Mouse (Mus musculus) c-Kit-positive CD71-positive TER-119-positive erythroid progenitor cells, embryonic 14.5 days (primary cell): ENCODE data around the gene Lpo.
A peak's percentile ranks its signal among the peaks of the same experiment; 100 is the strongest.

Experiments used
- DNase-seq: peaks from one replicate; pipeline ENCODE4 v3.0.0-alpha.2; 2013; ENCODE audit warnings: low spot score

The Lpo gene

DNA sequence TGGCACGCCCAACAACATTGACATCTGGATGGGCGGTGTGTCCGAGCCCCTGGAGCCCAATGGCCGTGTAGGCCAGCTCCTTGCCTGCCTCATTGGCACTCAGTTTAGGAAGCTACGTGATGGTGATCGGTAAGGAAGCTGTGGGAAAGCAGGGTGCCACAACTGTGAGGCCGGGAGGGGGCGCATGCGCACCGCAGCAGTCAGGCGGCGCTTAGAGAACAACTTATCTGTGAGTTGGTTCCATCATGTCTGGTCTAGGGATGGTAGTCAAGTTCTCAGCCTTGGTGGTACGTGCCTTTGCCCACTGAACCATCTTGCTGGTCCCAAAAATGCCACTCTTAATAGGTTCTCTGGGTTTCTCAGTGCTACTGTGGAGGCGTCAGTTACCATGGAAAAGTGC lies 25.5 kb downstream of the Lpo start:
- no peak for DNase-seq

DNA sequence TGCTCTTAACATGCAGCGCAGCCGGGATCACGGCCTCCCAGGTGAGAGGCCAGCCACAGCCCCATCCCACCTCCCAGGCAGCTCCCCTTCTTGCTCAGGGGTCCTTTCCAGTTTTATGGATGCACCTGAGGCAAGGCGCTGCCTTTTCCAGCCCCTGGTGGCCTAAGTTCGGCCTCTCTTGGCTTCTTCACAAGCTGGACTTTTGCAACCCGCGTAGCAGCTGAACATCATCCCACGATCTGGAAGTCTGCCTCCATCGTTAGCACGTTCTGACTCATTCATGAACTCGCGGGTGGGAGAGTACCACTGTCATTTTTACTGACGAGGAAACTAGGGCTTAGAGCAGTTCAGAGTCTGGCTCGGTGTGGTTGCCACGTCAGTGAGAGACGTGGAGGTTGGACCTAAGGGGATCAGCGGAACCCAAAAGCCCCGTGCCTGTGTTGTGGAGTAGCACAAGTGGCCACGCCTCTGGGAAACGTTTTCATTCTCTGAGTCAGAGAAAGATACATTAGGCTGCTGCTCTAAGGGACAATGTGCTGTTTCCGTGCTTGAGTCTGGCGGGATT lies 26.3 kb downstream of the Lpo start:
- no peak for DNase-seq

DNA sequence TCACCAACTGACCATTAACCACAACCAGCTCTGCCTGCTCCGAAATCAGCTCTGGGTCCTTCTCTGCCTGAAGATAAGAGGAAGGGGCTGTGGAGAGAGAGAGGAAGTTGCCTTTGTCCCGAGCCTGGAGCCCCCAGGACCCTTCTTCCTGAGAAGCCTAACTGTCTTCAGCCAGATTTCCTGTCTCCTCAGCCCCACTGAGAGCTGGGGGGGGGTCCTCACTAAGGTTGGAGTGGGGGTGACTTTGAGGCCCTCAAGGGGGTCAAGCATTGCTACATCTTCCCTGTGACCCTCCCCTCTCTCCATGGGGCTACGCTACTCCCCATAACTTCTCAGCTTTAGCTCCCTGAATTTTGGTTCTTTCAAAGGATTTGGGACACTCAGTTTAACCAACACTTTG lies 34.6 kb downstream of the Lpo start, which contains the start of gene Mpo:
Gene Mpo, plus strand, starts transcription at position 122 of the 400 bp plus-strand sequence.
- DNase-seq, result no peak

DNA sequence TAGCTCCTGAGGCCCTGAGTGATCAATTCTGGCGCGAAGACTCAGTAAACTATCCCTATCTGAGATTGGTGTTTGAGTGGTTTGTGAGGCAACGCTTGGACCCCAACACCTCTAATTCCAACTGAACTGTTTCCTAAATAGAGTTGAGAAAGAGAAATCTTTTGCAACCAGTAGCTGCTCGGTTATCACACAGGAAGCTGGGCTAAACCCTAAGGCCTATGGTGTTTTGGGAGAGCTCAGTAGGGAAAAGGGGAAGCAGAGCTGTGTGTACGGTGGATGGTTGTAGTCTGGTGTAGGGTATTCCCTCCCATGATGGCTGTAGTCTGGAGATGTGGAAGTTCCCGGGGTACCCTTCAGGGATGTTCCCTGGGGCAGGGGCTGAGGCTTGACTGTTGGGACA lies 38.0 kb downstream of the Lpo start:
- no peak for DNase-seq

DNA sequence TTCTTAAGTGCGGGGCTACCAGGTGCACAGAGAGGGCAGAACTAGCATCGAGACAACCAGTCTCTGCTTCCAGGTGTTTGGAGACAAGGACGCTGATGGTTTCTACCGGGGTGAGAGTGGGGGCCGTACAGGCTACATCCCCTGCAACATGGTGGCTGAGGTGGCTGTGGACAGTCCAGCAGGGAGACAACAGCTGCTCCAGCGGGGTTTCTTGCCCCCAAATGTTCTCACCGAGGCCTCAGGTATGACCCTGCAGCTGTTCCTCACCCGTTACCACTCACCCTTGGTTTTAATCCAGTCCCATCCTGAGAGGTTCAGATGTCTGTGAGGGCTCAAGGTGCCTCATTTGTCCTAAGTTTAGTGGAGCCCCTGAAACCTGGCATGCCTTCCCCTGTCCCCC lies 48.0 kb downstream of the Lpo start:
- DNase-seq, result no peak

DNA sequence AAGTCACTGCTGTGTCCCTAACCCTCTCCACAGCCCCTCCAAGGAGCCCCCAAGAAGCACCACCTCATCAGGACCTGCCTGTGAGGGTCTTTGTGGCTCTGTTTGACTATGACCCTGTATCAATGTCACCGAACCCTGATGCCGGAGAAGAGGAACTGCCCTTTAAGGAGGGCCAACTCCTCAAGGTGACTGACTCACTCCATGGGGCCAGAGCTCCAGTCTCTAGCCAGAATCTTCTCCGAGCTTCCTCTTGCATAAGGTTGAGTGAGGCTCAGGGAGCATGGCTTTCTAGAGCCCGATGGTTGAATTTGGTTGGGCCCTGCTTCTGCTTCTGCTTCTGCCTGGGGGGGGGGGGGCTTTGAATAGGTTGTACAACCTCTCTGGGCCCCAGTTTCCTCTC lies 48.7 kb downstream of the Lpo start:
- DNase-seq, result no peak

DNA sequence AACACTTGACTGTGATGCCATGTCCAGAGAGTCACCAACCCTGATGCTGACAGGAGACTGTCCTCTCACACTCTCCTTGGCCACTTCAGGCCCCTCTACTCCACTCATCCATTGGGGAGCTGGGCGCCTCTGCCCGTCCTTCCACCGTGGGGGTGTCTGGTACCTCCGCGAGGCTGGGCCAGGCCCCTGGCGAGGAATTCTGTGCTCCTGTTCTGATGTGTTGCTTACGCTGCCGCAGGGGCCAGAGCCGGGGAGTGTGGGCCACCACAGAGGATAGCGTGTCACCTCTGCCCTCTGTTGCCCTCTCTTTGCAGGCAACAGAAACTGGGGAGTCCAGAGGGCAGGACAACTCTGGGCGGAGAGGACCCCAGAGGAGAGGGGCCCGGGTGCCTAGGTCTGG lies 49.2 kb downstream of the Lpo start:
- no peak for DNase-seq

DNA sequence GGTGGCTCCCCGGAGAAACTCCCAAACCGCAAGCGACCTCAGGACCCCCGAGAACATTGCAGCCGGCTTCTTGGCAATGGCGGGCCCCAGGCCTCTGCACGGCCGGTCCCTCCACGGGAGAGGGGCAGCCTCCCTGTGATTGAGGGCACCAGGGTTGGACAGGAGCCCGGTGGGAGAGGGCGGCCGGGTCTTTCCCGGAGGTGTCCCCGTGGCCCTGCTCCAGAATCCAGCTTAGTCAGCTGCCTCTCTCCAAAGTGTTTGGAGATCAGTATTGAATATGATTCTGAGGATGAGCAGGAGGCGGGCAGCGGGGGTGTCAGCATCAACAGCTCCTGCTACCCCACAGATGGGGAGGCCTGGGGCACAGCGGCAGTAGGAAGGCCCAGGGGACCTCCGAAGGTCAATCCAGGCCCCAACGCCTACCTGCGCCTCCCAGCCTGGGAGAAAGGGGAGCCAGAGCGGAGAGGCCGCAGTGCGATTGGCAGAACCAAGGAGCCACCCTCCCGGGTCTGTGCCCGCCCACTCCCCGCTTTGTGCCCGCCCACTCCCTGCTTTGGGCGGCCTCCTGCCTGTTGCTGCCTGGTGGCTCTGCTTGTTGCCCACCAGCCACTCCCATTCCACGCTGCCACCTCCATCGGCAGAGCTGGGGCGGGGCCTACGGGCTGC lies 49.9 kb downstream of the Lpo start:
- DNase-seq, result no peak

DNA sequence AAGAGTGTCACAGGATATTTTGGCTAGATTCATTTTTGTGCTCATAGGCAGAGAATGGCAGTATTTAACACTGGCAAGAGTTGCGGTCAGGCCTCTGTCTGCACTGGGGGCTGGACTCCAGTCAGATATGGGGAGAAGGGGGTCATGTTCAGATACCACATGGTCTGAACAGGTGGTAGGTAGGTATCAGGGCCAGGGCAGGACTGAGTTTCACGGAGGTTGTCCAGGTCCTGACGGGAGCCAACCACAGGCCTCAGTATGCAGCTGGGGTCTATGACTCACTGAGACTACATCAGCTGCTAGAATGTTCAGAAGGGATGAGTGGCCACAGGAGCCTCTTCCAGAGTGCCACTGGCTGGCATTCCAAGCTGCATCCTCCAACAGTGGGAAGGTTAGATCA lies 55.7 kb downstream of the Lpo start:
- no peak for DNase-seq

DNA sequence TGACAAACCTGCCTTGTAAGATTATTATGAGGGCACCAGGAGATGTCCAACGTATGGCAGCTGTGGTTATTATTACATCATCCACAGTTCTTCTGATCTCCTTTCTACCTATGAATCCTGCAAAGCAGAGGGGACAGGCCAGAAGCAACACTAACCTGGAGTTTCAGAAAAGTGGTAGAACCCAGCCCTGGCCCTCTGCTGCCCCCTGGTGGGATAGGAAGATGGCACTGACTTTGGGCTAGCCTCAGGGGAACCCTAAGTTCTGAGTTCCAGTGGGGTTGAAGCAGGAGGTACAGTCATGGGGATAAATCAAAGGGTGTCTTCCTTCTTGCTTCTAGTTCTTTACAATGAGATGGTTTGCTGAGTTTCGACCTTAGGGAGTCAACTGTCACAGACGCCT lies 57.1 kb downstream of the Lpo start:
- peak; percentile 71 for DNase-seq

DNA sequence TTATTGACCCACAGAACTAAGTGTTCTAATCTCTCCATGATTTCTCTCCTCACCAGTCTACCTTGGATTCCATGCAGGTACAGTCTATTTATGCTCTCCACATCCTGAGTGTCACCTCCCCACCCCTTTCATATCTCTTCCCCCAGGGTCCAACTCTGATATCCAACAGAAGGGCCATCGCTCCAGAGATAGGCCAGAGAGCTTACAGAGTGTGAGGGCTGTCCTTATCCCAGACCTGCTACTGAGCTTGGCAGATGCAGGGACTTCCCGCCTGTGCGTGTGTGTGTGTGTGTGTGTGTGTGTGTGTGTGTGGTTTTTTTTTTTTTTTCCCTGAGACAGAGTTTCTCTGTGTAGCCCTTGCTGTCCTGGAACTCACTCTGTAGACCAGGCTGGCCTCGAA lies 59.3 kb downstream of the Lpo start:
- no peak for DNase-seq

DNA sequence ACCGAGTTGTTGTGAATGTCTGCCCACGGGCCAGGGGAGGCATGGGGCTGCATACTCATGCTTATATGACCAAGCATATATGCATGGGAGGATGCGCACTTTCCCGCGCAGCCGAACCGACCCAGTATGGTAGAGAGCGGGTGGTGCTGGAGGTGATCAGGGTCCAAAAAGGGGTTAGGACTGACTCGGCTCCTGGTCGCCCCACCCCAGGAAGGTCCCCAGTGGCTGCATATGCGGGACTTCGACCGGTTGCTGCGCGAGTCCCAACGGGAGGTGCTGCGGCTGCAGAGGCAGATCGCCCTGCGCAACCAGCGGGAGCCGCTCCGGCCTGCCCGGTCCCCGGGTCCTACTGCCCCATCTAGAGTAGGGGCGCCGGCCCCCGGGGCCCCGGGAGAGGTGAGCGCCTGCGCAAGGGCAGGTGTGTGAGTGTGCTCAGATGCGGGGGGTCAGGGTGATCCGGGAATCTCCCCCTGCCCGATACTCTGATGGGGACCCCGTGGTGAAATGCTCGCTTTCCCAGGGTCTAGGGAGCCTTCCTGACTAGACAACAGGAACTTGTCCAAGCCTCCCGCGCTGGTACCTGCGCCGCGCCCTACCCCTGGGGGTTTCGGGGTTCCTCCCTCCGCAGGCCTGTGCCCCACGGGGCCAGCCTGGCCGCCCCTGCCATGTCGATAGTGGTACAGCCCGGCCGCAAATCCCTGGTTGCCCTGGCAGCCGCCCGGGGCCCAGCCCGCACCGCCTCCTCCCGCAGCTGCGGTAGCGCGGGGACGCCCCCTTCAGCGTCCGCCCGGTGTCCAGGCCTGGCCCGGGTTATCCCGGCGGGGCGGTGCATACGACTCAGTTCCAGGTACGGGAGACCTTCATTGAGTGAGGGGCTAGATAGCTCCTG lies 63.9 kb downstream of the Lpo start:
- no peak for DNase-seq

DNA sequence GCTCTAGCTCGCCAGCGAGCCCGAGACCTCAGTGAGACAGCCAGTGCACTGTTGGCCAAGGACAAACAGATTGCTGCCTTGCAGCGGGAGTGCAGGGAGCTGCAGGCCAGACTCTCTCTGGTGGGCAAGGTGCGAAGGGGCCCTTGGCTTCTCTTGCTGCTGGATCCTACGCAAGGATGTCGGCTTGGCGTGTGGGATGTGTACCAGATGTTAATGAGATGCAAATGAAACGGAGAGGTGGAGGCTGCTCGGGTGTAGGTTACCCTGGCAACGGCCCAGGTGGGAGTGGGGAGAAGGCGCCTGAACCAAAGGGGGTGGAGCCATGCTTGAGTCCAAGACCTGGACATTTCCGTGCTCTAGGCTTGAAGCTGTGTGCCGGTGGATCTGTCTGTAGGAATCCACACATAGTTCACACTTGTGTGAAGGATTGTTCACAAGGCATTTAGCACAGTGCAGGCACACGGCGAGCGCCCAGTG lies 64.5 kb downstream of the Lpo start:
- DNase-seq, result no peak

DNA sequence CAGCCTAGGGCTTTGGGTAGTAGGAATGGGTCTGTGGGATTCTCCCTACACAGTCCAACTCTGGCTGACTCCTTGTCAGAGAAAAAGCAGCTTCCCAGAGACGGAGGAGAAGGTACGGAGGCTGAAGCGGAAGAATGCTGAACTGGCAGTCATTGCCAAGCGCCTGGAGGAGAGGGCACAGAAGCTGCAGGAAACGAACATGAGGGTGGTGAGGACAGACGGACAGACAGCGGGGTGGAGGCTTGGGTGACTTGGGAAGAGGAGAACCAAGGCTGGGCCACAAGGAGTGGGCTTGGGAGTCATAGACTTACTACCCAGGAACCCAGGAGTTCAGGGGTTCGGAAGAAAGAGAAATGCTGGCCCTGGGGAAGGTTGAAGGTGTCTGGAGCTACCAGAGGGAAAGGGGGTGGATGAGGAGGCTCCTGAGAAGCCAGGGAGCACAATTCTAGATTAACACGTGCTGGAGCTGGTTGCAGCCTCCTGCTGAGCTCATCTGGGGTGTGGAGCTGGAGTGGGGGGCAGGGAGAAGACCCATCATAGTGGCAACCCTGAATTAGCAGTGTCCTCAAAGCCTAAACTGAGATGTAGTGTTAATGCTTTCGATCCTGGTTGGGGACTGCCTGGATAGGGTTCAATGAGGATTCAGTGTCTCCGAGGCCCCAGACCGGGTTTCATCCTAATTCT lies 65.2 kb downstream of the Lpo start:
- DNase-seq, result no peak

DNA sequence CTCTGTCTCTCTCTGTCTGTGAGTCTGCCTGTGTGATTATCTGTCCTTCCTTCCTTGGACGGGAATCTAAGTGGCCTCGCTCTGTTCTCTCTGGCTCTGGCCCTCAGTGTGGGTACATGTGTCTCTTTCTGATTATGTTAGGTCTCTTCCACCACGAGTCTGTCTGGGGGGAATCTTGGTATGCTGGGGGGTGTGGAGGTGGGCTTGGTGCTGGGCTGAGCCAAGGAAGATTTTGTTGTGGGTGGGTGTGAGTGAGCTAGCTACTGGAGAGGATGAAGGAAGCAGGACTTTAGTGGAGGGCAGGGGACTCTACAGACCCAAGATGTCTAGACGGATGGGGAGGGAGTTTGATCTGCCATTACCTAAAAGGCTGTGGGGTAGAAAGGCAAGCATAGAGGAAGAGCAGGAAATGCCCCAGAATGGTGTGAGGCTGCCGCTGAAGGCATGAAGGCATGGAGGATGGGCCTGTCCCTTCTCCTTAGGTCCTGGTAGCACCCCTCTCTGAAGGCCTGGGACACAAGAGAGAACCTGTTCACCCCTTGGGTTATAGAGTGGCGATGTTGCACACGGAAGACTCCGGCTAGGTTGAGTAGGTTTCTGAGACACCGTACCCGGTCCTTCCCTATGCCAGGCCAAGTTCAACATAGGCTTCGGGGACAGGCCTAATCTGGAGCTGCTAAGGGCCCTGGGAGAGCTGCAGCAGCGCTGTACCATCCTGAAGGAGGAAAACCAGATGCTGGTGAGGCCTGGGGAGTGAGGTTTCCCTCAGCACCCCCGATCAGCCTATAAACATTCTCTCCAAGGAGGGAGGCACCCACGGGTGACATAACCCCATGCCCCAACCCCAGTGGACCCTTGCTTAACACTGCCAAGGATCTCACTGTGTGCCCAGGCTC lies 66.0 kb downstream of the Lpo start:
- no peak for DNase-seq

DNA sequence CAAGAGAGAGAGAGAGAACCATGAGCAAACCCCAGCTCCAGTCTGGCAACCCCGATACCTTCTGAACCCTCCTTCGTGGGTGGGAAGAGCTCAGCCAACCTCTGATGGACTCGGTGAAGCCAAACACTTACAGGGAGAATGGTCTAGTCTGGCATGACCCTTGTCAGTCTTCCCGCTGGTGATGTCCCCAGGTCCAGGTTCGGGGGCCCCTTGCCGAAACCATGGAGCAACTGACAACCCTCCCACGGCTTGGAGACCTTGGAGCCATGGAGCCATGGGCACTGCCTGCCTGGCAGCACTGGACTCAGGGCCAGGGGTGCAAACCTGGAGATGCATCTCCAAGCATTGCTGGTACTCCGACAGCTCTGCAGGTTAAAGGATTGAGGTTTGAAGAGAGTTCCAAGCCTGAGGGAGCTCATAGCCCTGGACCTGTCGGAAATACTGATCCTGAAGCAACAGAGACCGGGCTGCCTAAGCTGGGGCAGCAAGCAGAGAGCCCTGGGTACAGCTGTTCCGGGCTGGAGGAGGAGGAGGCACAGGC lies 66.8 kb downstream of the Lpo start:
- no peak for DNase-seq

DNA sequence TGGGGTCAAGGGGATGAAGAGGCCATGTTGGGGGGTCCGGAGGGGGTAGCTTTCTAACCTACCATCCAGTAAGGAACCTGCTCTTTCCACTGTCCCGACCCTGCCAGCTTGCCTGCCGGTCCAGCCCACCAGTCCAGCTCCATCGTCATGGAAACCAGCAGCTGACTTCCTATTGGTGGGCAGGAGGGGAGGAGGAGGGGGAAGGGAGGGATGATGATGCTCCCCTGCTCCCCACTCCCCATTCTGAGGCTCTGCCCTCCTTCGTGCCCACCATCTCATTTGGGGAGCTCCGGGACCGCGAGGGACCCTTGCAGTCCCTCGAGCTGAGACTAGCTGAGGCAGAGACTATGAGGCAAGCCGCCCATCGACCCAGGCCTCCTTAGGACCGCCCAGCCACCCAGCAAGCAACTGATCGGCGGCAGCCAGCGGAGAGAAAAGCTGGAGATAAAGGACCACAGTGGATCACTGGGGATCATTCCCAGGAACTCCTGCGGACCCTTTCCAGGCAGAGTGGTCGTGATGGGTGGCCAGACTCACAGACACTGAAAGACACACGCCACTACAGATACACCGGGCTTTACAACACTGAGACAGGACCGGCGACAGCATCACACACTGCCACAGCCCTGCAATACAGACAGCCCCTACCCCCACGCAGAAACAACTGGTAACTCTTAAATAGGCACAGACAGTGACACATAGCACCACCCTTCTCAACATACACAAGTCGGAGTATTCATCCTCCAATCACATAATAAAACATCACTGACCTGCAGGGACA lies 67.6 kb downstream of the Lpo start, which contains the start of gene Tspoap1:
Gene Tspoap1, plus strand, starts transcription at position 241 of the 781 bp plus-strand sequence.
- no peak for DNase-seq

DNA sequence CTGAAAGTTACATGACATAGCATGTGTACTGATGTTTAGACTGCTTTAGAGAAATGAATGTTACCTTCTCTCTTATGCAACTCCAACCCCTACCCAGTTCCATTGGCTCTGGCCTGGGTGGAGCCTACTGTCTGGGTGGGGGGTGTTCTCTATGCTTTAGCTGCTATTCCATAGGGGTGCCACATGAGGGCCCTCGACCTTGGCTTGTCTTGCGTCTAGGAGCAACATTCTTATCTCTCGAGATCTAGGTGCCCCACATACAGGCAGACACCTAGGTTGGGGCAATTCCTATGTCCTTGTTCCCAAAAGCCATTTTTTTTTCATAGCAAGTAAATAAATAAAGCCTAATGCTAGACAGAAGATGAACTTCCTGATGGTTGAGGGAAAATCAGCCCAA lies 68.5 kb downstream of the Lpo start:
- DNase-seq, result peak; percentile 80

DNA sequence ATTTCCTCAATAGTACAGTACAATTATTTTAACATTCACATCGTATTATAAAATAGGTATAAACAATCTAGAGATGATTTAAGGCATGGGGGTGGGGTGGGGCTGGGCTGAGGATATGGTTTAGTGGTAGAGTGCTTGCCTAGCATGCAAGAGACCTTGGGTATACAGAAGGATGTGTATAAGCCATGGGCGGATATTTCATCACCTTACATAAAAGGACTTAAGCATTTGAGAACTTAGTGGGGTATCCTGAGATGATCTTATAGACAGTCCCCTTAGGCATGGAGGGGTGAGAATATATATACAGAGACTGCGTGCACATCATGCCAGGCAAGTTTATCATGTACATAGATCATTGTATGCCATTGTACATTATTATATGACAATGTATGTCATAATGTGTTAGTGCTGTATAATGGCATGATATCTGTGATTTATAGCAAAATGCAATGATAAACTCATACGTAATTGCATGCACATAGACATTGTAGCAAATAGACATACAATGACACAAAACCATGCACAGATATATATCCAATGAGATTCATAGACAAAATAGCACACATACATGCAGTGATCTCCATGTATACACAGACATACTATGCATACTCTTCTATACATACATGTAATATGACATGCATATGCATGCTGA lies 69.0 kb downstream of the Lpo start:
- no peak for DNase-seq
